Mouse (Mus musculus): Measurements from ENCODE around the gene Slc43a2. TPM values are rescaled to one million over a fixed set of nuclear protein-coding genes. Genes with fewer than 3 reads are reported as not detected.
"Not testable (repeated sequence)": the region's sequence is repeated elsewhere in the genome, so short reads cannot be mapped to it uniquely, and the experiment has no call there.

The Slc43a2 gene
- polyA plus RNA-seq, 1 experiment from 2014 or later = 5.6 TPM

GRCm38 (mm10) chr11:75552906-75553482, 21.5 kb downstream of the Slc43a2 start:
- no peak overlapping the region for H3K27ac ChIP-seq (ENCODE audit: low read depth, low read length)
- H3K9ac ChIP-seq (ENCODE audit: low read length) = no peak overlapping the region
- H3K36me3 ChIP-seq (ENCODE audit: control insufficient read depth, insufficient read depth, low read length) = no peaks in the 10 kb centered on the region
- H3K9me3 ChIP-seq (ENCODE audit: control insufficient read depth, low read length) = no peaks in the 10 kb centered on the region
- H3K27me3 ChIP-seq (ENCODE audit: control insufficient read depth, insufficient read depth, low read length) = no peaks in the 10 kb centered on the region
- peak; percentile 4 for DNase-seq (ENCODE audit: low spot score)
- H3K4me1 ChIP-seq (ENCODE audit: control insufficient read depth, insufficient read depth, low read length) = peaks cover 5% of the 10 kb centered on the region
- no peak overlapping the region for H3K4me2 ChIP-seq (ENCODE audit: low read depth)
- WGBS = 62% methylated on average over 7 of the region's 7 CpGs
- no peak for ATAC-seq (ENCODE audit: insufficient read depth, low FRiP score, low TSS enrichment)
- no peak overlapping the region for H3K4me3 ChIP-seq (ENCODE audit: low read depth, low read length)

GRCm38 (mm10) chr11:75556006-75556405, 24.5 kb downstream of the Slc43a2 start:
- ATAC-seq (ENCODE audit: insufficient read depth, low FRiP score, low TSS enrichment) = not testable (repeated sequence)
- 91% methylated on average over 6 of the region's 6 CpGs for WGBS

GRCm38 (mm10) chr11:75557142-75557541, 25.6 kb downstream of the Slc43a2 start:
- 75% methylated on average over 6 of the region's 6 CpGs for WGBS
- DNase-seq (ENCODE audit: low spot score) = no peak
- H3K4me3 ChIP-seq (ENCODE audit: low read depth, low read length) = no peak overlapping the region
- no peak overlapping the region for H3K27ac ChIP-seq (ENCODE audit: low read depth, low read length)
- ATAC-seq (ENCODE audit: insufficient read depth, low FRiP score, low TSS enrichment) = no peak
- H3K4me2 ChIP-seq (ENCODE audit: low read depth) = no peak overlapping the region
- H3K36me3 ChIP-seq (ENCODE audit: control insufficient read depth, insufficient read depth, low read length) = no peaks in the 10 kb centered on the region
- H3K9ac ChIP-seq (ENCODE audit: low read length) = no peak overlapping the region
- no peaks in the 10 kb centered on the region for H3K27me3 ChIP-seq (ENCODE audit: control insufficient read depth, insufficient read depth, low read length)
- no peaks in the 10 kb centered on the region for H3K9me3 ChIP-seq (ENCODE audit: control insufficient read depth, low read length)
- peaks cover 2% of the 10 kb centered on the region; the same call in 1 of the 2 replicates for H3K4me1 ChIP-seq (ENCODE audit: control insufficient read depth, insufficient read depth, low read length)

More at GRCm38 (mm10) chr11:75556006-75556405, 24.5 kb downstream of the Slc43a2 start:
- not testable (repeated sequence) for H3K27ac ChIP-seq (ENCODE audit: low read depth, low read length); H3K4me2 ChIP-seq (ENCODE audit: low read depth); H3K9ac ChIP-seq (ENCODE audit: low read length); H3K4me3 ChIP-seq (ENCODE audit: low read depth, low read length); H3K4me1 ChIP-seq (ENCODE audit: control insufficient read depth, insufficient read depth, low read length); DNase-seq (ENCODE audit: low spot score); H3K9me3 ChIP-seq (ENCODE audit: control insufficient read depth, low read length); H3K36me3 ChIP-seq (ENCODE audit: control insufficient read depth, insufficient read depth, low read length); H3K27me3 ChIP-seq (ENCODE audit: control insufficient read depth, insufficient read depth, low read length)

GRCm38 (mm10) chr11:75558101-75558500, 26.6 kb downstream of the Slc43a2 start:
- Histone ChIP-seq H3K27ac (ENCODE audit: low read depth, low read length) (no peak overlapping the region), H3K9me3 (ENCODE audit: control insufficient read depth, low read length) (no peaks in the 10 kb centered on the region), H3K4me1 (ENCODE audit: control insufficient read depth, insufficient read depth, low read length) (no peaks in the 10 kb centered on the region), H3K4me3 (ENCODE audit: low read depth, low read length) (no peak overlapping the region), H3K9ac (ENCODE audit: low read length) (no peak overlapping the region), H3K27me3 (ENCODE audit: control insufficient read depth, insufficient read depth, low read length) (no peaks in the 10 kb centered on the region), H3K4me2 (ENCODE audit: low read depth) (no peak overlapping the region), H3K36me3 (ENCODE audit: control insufficient read depth, insufficient read depth, low read length) (no peaks in the 10 kb centered on the region)
- ATAC-seq (ENCODE audit: insufficient read depth, low FRiP score, low TSS enrichment) (no peak), DNase-seq (ENCODE audit: low spot score) (peak; percentile 7)
- 78% methylated on average over 1 of the region's 1 CpGs for WGBS

- no peaks in the 10 kb centered on the region for H3K27me3 ChIP-seq (ENCODE audit: control insufficient read depth, insufficient read depth, low read length)
- H3K4me3 ChIP-seq (ENCODE audit: low read depth, low read length) = no peak overlapping the region
- ATAC-seq (ENCODE audit: insufficient read depth, low FRiP score, low TSS enrichment) = no peak
- no peak overlapping the region for H3K27ac ChIP-seq (ENCODE audit: low read depth, low read length)
- no peaks in the 10 kb centered on the region for H3K4me1 ChIP-seq (ENCODE audit: control insufficient read depth, insufficient read depth, low read length)
- no peak overlapping the region for H3K9ac ChIP-seq (ENCODE audit: low read length)
- no peak for DNase-seq (ENCODE audit: low spot score)
- no peaks in the 10 kb centered on the region for H3K36me3 ChIP-seq (ENCODE audit: control insufficient read depth, insufficient read depth, low read length)
- no peak overlapping the region for H3K4me2 ChIP-seq (ENCODE audit: low read depth)
- 91% methylated on average over 8 of the region's 8 CpGs for WGBS
- no peaks in the 10 kb centered on the region for H3K9me3 ChIP-seq (ENCODE audit: control insufficient read depth, low read length)
Measured at GRCm38 (mm10) chr11:75559870-75560504, 28.5 kb downstream of the Slc43a2 start.

- no peak overlapping the region for H3K4me2 ChIP-seq (ENCODE audit: low read depth)
- H3K36me3 ChIP-seq (ENCODE audit: control insufficient read depth, insufficient read depth, low read length) = no peaks in the 10 kb centered on the region
- no peak overlapping the region for H3K9ac ChIP-seq (ENCODE audit: low read length)
- no peaks in the 10 kb centered on the region for H3K9me3 ChIP-seq (ENCODE audit: control insufficient read depth, low read length)
- DNase-seq (ENCODE audit: low spot score) (peak; percentile 10), ATAC-seq (ENCODE audit: insufficient read depth, low FRiP score, low TSS enrichment) (no peak)
- 79% methylated on average over 14 of the region's 14 CpGs for WGBS
- no peak overlapping the region for H3K4me3 ChIP-seq (ENCODE audit: low read depth, low read length)
- H3K27me3 ChIP-seq (ENCODE audit: control insufficient read depth, insufficient read depth, low read length) = no peaks in the 10 kb centered on the region
- H3K4me1 ChIP-seq (ENCODE audit: control insufficient read depth, insufficient read depth, low read length) = no peaks in the 10 kb centered on the region
- H3K27ac ChIP-seq (ENCODE audit: low read depth, low read length) = no peak overlapping the region
Measured at GRCm38 (mm10) chr11:75560530-75561409, 29.3 kb downstream of the Slc43a2 start.

- Histone ChIP-seq H3K27me3 (ENCODE audit: control insufficient read depth, insufficient read depth, low read length) (no peaks in the 10 kb centered on the region), H3K27ac (ENCODE audit: low read depth, low read length) (no peak overlapping the region), H3K9me3 (ENCODE audit: control insufficient read depth, low read length) (no peaks in the 10 kb centered on the region), H3K4me2 (ENCODE audit: low read depth) (no peak overlapping the region), H3K4me1 (ENCODE audit: control insufficient read depth, insufficient read depth, low read length) (no peaks in the 10 kb centered on the region), H3K9ac (ENCODE audit: low read length) (no peak overlapping the region), H3K4me3 (ENCODE audit: low read depth, low read length) (no peak overlapping the region), H3K36me3 (ENCODE audit: control insufficient read depth, insufficient read depth, low read length) (no peaks in the 10 kb centered on the region)
- DNase-seq (ENCODE audit: low spot score) = peak; percentile 2
- 88% methylated on average over 5 of the region's 5 CpGs for WGBS
- ATAC-seq (ENCODE audit: insufficient read depth, low FRiP score, low TSS enrichment) = no peak
Measured at GRCm38 (mm10) chr11:75561410-75561791, 29.9 kb downstream of the Slc43a2 start.

GRCm38 (mm10) chr11:75562840-75563239, 31.3 kb downstream of the Slc43a2 start:
- Histone ChIP-seq H3K27me3 (ENCODE audit: control insufficient read depth, insufficient read depth, low read length) (no peaks in the 10 kb centered on the region), H3K9me3 (ENCODE audit: control insufficient read depth, low read length) (no peaks in the 10 kb centered on the region), H3K4me2 (ENCODE audit: low read depth) (no peak overlapping the region), H3K4me1 (ENCODE audit: control insufficient read depth, insufficient read depth, low read length) (no peaks in the 10 kb centered on the region), H3K4me3 (ENCODE audit: low read depth, low read length) (no peak overlapping the region), H3K9ac (ENCODE audit: low read length) (no peak overlapping the region), H3K27ac (ENCODE audit: low read depth, low read length) (no peak overlapping the region), H3K36me3 (ENCODE audit: control insufficient read depth, insufficient read depth, low read length) (no peaks in the 10 kb centered on the region)
- DNase-seq (ENCODE audit: low spot score) (peak; percentile 4), ATAC-seq (ENCODE audit: insufficient read depth, low FRiP score, low TSS enrichment) (no peak)
- 86% methylated on average over 8 of the region's 8 CpGs for WGBS
